Mouse (Mus musculus) cerebellum, postnatal 36 days (tissue): Measurements from ENCODE around the gene Pou2f1.
A peak's percentile ranks its signal among the peaks of the same experiment; 100 is the strongest.
"Not testable (repeated sequence)": the region's sequence is repeated elsewhere in the genome, so short reads cannot be mapped to it uniquely, and the experiment has no call there.

Experiments
- DNase-seq, 2 experiments: peaks; one replicate each; pipeline ENCODE4 v3.0.0; 2021 to 2022; ENCODE audit warnings: mixed read lengths in 2 of 2

Gene Pou2f1

DNA sequence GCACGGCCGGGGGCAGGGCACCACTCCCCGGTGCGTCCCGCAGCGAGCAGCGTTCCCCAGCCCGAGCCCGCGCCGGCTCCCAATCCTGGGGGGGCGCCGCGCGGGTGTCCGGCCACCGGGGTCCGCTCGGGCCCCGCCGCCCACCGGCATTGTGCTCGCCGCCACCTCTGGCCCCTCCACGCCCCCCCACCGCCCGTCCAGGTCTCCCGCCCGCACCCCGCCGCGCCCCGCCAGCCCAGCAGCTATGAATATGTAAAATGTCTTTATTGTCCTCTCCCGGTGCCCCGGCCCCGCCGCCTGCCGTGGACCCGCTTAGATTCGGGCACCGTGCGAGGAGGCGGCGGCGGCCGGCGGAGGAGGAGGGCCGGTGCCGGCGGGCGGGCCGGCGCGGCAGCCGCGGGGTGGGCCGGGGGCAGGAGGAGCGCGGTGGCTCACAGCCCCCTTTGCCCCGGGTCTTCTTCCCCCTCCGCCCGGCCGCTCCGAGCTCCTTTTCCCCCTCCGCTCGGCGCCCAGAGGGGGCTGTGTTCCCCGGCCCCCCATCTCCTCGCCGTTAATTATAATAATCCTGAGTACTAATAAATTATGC, 481 bp downstream of the Pou2f1 start:
- DNase-seq: peak in 1 of 2 experiments; percentile 62

DNA sequence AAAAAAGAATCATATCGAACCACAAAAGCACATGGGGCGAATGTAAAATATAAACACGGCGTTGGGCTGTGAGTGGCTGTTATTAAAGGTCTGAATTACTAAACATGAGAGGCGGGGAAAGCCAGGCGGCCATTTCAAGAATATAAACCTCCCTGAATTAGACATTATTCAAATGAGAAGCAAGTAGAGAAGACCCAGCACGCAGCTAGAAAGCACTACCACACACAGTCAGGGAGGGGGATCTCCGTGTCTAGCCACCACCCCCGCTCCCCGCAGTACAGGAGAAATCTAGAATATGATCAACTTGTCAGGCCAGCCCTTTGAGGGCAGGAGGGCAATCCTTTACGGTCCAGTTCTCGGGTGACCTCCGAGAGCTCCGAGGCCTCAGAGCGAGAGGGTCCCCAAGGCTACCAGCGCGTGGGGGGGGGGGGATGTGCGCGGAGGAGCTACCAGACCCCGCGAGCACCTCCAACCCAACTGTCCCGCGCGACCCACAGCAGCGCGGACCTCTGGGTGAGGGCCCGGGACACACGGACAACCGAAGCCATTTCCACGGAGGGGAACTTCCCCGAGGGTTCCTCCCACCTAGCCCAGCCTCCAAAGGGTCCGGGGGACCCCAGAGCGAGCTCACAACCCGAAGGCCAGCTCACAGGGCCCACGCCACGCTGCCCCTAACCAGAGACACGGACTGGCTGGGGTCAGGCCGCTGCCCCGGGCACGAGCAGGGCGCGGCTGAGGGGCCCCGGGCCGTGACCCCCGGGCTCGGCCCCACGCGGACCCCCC, 1.2 kb downstream of the Pou2f1 start:
- peak; percentile 31 to 42 for DNase-seq

DNA sequence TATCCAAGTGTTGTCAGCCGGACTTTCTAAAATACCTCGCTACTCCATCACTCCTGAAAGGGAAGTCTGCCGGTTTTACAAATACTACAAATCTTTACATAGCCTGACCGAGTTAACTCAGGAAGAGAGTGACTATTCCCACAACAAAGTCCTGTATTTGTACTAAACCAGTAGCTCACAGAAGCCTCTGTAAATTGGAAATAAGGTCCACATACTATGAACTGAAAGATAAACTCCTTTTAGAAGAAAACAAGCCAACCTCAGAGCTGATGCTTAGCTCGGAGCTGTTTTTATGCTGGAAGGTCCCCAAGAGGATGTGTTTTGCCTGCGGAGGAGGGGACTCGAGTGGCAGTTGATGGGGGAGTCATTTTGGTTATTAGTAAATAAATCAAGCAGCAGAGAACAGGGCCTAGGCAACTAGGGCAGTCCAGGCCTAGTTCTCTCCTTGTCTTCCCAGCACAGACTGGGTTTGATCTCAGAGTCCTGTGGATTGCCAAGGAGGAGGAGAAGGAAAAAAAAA, 1.8 kb downstream of the Pou2f1 start:
- DNase-seq: peak; percentile 11 to 40

DNA sequence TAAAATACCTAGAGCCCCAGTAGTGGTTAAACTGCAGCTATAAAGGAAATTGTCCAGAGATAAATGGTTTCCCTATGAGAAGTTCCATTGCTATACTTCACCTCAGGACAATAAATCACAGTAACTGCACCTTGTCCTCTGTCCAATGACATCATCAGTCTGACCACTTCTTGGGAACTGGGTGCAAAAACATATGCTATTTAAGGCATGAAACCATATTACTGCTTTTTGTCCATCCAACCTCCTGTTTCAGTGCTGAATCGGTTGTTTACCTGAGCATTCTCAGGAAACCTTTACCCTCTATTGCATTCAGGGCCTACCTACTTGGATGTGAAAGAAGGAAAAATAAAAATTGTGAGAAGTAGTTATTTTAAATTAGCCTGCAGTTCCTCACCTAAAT, 2.8 kb downstream of the Pou2f1 start:
- no peak for DNase-seq

DNA sequence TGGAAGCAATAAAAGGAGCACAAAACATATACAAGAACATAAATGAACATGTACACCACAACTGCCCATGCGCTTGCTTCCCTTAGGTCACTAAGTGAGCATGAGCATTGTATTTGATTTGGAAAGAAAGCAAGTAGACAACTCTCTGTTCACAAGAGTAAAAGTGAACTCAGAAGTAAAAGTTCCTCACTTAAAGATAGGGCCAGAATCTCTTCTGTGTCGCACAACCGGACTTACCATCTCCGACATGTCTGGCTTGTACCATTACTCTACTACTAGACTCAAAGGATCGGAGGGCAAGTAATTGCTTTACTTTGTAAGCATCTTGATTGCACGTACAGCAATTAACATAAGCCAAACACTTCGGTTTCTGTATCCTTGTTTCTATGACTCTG, 6.8 kb downstream of the Pou2f1 start:
- no peak for DNase-seq

DNA sequence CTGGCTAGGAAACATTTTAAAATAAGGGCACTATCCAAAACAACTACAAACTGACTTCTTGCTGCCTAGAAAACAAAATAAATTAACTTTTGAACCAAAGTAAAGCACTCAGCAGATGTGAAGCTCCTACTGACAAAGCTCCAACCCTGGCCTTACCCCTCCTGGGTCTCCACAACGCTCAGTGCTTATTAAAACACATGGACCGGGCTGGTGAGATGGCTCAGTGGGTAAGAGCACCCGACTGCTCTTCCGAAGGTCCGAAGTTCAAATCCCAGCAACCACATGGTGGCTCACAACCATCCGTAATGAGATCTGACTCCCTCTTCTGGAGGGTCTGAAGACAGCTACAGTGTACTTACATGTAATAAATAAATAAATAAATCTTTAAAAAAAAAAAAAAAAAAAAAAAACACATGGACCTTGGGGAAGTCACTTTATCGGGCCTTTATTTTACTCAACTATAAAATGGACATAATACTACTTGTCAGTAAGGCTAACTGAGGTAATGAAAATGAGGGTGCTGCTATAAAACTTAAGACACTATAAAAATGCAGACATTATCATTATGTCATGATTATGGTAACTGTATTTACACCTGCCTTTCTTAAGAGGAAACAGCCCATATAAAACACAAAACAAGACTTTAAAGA, 7.3 kb downstream of the Pou2f1 start:
- not testable (repeated sequence) for DNase-seq

DNA sequence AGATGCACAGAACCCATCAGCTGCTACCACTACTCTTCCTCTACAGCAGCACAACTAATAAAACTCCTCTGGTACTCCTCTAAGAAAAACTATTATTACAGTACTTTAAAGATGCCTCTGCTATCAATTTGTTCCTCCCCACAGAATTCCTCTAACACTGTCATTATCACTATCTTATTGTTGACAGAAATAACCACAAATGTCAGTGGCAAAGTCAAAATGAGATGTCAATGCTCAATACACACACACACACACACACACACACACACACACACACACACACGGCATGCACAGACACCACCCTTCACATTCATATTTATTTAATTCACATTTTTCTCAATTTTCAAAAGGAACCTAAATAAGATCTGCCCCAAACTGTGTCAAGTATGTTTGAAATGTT, 8.2 kb downstream of the Pou2f1 start:
- no peak for DNase-seq

DNA sequence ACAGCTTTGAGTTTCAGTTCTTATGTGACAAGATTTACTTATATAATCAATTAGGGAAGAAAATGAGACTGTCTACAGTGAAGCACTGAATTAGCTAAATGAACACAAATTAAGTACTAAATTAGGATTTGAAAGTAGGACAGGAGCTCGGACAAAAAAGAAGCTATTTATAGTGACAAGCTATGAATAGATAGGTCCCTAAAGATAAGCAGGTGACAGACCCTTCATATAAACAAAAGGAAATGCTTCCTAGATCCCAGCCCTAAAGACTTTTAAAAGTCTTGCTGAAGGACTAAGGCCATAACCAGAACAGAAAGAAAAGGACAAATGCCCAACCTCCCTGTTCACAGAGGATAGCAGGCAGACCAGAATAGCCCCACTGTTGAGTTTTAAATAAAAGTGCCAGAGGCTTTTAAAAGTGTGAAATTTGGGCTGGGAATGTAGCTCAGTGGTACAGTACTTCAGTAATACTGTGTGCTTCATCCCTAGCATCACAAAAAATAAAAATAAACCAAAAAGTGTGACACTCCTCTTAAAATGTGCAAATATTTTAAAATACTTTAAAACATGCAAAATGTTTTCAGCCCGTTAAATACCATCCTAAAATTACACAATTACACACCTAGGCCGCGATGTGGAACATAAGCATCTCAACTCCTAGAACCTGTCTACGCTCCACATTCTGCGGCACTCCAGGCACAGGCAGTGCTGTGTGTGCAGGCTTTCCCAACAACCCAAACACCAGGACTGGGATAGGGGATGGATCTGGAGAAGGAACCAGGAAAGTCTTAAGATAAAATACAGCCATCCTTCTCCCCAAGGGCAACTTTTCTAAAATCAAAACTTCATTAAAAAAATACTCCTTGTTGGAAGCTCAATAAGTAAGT, 9.0 kb downstream of the Pou2f1 start:
- DNase-seq: no peak

DNA sequence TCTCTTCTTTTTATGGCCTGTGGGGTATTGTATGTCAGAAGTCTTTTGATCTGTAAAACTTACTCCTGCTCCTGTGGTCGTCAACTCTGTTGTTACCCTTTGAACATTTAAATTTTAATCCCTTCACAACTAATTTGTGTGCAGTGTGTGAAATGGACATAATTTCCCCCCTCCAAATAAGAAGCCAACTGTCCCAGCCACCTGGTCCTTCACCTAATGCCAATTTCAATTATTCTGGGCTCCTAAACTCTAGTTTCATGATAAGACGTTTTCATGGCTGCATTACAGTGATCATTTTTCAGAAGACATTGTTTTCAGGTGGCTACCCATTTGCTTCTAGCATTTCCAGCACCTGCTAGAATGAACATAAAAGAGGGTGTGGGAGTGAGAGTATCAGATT, 13.9 kb downstream of the Pou2f1 start:
- DNase-seq: no peak

DNA sequence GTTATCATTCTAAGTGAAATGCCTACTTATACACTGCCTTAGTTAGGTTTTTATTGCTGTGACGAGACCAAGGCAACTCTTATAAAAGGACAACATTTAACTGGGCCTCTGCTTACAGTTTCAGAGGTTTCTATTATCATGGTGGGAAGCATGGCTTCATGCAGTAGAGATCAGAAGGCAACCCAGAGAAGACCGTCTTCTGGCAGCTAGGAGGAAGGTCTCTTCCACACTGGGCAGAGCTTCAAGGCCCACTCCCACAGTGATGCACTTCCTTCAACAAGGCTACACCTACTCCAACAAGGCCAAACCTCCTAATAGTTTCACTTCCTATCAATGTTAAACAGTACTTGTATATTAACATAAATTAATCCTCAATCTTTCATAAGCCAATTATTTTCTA, 14.4 kb downstream of the Pou2f1 start:
- no peak for DNase-seq

DNA sequence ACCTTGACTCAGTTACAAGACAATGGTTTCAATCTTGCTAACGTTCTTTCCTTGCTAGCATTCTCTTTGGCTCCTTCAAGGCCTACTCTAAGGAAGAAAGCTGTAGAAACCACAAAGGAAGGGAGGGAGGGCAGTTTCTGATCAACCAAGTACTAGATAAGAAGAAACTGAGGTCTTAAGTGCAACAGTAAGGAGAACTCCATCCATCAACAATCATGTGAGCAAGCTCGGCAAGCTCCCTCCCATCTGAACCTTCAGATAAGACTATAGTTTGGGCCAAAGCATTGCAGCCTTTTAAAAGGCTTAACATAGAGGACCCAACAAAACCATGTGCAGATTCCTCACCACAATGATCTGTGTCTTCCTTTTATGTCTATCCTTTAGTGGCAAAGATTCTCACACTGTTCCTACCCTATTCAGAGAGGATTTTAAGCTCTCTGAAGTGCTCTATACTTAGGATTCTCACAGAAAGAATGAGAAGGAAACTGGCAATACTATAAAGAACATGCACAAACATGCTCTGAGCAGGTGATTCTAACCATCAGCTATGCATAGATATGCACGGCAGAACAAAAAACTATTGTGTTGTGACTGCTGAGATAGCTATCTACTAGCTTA, 16.6 kb downstream of the Pou2f1 start:
- no peak for DNase-seq

DNA sequence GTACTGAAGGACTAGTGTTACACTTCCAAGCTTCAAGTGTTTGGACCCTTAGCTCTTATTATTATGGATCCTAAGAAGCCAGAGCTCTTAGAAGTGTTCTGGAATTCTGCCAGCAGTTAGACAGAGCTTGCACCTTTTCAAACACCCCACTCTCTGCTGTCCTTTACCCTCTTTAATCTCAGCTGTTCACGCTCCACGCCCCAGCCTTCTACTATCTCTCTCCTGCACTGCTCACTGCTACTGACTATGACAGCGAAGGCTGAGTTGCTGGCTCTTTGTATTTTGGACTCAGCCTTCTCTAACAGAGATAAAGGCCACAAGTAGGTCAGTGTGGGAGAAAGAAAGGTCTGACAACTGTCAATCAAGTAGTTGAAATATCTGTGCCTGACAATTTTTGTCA, 17.3 kb downstream of the Pou2f1 start:
- no peak for DNase-seq

DNA sequence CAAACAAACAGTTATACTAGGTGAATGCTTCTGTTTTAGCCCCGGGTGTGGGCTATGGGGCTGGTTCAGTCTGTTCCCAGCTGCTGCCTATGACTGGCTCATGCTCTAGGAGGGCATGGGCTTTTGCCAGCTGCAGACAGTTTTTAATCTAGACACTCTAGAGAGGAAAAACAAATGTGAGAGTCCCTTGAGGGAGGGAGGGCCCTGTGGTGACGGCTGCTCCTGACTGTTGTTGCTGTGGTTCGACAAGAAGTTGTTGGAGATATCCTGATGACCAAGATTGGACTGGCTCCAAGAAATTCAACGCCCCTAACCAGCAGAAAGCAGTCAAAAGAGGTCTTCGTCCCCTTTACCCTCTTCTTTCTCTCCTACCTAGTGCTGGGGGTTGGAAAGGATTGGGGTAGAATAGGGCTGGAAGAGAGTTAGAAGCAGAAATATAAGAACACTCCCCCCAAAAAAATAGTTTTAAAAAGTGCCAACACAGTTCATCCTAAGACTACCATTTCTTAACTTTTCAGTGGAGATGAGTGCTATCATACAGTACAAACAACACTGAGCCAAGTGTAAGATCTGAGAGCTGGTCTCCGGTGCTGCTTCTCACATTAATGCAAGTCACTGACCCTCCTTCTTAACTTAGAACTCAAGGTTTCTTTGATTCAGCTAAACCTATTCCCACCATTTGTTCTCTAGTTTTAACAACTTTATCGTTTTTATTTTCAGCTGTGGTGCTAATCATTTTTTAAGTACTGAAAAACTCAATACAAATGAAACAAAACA, 25.6 kb downstream of the Pou2f1 start:
- no peak for DNase-seq

DNA sequence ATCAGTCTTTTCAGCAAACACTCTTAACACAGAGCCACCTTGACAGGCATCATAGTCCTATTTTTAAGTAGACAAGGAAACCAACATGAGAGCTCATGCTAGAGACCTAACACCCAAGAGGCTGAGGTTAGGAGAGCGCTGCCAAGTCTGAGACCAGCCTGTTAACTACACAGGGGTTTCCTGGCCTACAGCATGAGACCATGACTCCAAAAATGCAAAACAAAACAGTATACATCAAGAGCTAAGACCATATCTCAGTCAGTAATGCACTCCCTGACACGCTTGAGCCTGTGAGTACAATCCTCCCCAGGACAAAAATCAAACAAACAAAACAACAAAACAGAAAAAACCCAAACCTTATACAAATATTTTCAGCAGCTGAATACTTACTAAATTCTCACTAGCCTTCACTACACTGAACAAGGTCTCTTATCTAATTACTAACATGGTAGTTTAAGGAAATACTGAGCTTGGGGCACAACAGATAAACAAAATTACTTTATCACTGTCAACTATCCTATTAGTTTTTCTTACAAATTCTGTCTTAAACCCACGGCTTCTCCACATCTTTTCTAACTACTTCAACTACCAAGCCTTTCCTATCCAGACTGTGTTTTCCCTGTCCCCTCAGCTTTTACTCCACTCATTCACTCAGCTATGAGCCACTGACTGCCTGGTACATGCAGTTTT, 33.3 kb downstream of the Pou2f1 start:
- no peak for DNase-seq

DNA sequence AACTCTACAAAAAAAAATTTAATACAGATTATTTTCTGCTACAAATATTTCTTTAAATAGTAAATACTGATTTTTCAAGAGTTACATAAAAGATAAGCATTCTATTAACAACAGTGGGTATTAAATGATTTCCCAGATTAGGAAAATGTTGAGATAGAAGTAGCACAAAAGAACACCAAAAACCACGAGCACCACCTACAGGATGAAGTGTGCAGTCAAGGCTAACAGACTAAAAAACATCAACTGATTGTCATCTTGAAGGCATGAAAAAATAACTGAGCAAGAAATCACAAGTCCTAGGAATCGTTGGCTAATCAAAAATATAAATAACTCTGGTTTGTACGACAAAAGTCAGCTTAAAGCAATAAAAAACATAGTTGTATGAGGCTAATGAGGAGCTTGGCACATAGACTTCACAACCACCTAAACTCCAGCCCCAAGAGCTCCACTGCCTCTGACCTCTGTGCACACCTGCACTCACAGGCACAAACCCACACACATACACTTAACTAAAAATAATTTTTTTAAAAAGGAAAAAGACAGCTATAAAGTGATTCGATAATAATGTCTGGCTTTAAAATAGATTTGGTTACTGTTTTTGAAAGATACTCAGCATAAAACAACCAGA, 35.3 kb downstream of the Pou2f1 start:
- peak; percentile 57 to 66 for DNase-seq

DNA sequence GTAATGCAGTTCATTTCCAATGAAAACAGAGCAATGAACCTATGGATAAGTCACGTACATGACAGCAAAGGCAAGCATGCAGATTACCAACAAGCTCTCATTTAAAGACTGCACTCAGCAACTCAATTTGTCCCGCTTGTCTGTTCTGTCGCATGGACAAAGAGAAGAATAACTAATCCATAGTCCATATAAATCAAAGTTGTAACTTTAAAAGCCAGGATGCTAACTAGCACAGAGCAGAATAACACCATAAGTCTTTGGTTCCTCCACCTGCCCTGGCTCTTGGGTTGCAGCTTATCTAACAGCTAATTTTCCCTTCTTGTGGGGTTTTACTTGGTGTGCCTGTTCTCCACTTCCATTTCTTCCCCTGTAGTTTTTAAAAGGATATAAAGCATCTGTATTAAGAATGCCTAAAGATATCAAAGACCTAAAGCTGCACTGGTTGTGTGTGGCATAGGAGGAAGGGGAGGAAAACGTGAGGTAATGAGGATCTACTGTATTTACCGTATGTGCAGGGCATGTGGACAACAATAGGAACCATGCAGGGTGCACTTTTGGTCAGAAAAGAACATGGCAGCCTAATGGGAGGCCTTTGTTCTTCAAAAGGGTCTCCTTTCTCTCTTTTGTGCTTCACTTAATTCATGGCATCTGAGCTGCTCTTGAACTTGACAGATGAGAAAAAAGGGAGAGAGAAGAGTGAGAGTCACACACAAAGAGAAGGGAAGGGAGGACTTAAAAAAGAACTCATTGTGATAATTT, 36.1 kb downstream of the Pou2f1 start:
- DNase-seq: no peak

DNA sequence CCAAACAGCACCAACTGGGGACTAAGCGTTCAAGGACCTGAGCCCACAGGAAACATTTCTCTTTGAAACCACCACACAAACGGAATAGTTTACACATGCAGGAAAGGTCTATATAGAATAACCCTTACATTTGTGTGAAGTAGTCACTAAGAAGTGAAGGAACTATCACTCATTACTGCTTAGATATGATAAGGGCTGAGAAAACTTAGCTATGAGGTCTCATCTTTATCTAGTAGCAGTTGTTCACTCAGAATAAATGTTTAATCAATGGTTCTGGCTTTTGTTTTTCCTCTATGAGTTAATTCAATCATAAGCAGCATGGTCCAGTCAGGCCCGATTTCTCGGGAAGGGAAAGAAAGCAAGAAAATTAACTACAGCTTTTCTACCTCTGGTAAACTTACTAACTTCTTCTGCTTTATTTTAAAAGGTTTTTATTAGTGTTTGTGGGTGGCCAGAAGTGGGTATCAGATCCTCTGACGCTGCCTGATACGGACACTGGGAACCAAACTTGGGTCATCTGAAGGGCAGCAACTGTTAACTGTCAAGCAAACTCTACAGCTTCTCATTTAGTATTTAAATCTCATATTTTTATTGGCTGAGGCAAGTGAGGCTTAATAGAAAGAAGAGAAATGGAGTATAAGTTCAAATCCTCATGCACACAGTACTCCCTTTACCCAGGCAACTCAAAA, 40.7 kb downstream of the Pou2f1 start:
- DNase-seq: no peak

DNA sequence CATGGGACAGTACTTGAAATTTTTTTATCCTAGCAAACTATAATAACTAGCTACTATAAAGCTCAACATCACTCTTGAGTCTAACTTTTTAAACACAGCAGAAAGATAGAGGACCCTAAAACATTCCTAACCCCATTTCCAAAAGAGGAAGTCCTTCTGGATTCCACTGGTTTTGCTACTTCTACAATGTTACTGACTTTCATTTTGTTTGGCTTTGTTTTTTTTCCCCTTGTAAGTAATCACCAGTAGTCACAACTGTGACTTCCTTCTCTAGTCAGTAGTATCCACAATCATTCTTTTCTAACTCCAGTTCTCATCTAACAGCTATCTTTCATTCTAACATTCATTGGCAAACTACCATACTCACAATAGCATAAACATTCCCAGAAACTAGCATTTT, 44.3 kb downstream of the Pou2f1 start:
- no peak for DNase-seq

DNA sequence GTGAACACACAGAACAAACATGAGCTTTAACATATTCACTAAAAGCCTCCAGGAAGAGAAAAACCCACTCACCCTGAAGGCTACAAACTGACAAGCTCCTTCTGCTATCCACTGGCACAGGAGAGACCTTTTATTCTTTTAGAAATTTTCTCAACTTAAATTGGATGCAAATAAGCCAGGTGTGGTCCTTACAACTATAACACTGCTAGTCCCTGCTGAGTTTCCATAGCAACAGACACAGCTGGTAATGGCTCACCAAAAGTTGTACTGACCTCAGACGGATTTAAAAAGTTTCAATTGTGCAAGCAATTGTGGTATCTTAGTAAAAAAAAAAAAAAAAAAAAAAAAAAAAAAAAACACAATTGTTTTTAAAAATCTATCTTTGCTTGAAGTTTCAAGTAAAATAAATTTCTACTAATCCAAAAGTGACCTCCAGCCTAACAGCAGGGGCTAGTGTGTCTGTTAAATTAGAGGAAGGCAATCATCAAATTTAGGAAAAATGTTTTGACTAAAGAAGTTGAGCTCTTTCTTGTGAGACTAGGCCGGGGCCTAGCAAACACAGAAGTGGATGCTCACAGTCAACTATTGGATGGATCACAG, 54.2 kb downstream of the Pou2f1 start:
- no peak for DNase-seq
